Mouse (Mus musculus) spleen, adult 18-20 months (tissue): Measurements from ENCODE around the gene Etv5.

Experiments used
- DNase-seq, 2 experiments: peaks; one replicate each; pipeline ENCODE4 v3.0.0; 2022; ENCODE audit warnings: mixed read lengths in 2 of 2

The Etv5 gene

GRCm38 (mm10) chr16:22428853-22429341, 10.6 kb downstream of the Etv5 start:
- DNase-seq: peak in 1 of 2 experiments; percentile 16

- DNase-seq: no peak
Observed at GRCm38 (mm10) chr16:22426866-22427265, 12.7 kb downstream of the Etv5 start.

- DNase-seq: no peak
Observed at GRCm38 (mm10) chr16:22422256-22422655, 17.3 kb downstream of the Etv5 start.

- no peak for DNase-seq
Observed at GRCm38 (mm10) chr16:22417931-22418330, 21.6 kb downstream of the Etv5 start.

GRCm38 (mm10) chr16:22417044-22417443, 22.5 kb downstream of the Etv5 start:
- DNase-seq: no peak

GRCm38 (mm10) chr16:22416140-22416848, 23.2 kb downstream of the Etv5 start:
- no peak for DNase-seq

GRCm38 (mm10) chr16:22414205-22414754, 25.2 kb downstream of the Etv5 start:
- no peak for DNase-seq

- DNase-seq: no peak
Observed at GRCm38 (mm10) chr16:22412459-22413229, 26.9 kb downstream of the Etv5 start.

- no peak for DNase-seq
Observed at GRCm38 (mm10) chr16:22411764-22412163, 27.8 kb downstream of the Etv5 start.

GRCm38 (mm10) chr16:22410000-22410399, 29.5 kb downstream of the Etv5 start:
- no peak for DNase-seq

- no peak for DNase-seq
Observed at GRCm38 (mm10) chr16:22408642-22409360, 30.7 kb downstream of the Etv5 start.

GRCm38 (mm10) chr16:22406747-22407146, 32.8 kb downstream of the Etv5 start:
- no peak for DNase-seq

GRCm38 (mm10) chr16:22406050-22406449, 33.5 kb downstream of the Etv5 start:
- DNase-seq: no peak

- DNase-seq: no peak
Observed at GRCm38 (mm10) chr16:22405492-22405891, 34.0 kb downstream of the Etv5 start.

GRCm38 (mm10) chr16:22403715-22404114, 35.8 kb downstream of the Etv5 start:
- no peak for DNase-seq

GRCm38 (mm10) chr16:22402600-22402999, 36.9 kb downstream of the Etv5 start:
- no peak for DNase-seq

- DNase-seq: no peak
Observed at GRCm38 (mm10) chr16:22400226-22400625, 39.3 kb downstream of the Etv5 start.

GRCm38 (mm10) chr16:22398784-22399453, 40.6 kb downstream of the Etv5 start:
- no peak for DNase-seq

- DNase-seq: no peak
Observed at GRCm38 (mm10) chr16:22398354-22398753, 41.2 kb downstream of the Etv5 start.

- no peak for DNase-seq
Observed at GRCm38 (mm10) chr16:22396420-22396819, 43.1 kb downstream of the Etv5 start.

- DNase-seq: no peak
Observed at GRCm38 (mm10) chr16:22395093-22395844, 44.2 kb downstream of the Etv5 start.
